Mouse (Mus musculus) erythroblast, embryonic 14.5 days (primary cell): Measurements from ENCODE around the gene Apoc4.

Source experiments
- GATA1 ChIP-seq: IDR thresholded peaks from 2 replicates; pipeline ENCODE4 v1.6.1; 2012; ENCODE audit warnings: low read length, inconsistent platforms, mixed read lengths
- TAL1 ChIP-seq: IDR thresholded peaks from 3 replicates; pipeline ENCODE4 v1.6.1; 2012; ENCODE audit warnings: low read length, inconsistent platforms, mixed read lengths

DNA sequence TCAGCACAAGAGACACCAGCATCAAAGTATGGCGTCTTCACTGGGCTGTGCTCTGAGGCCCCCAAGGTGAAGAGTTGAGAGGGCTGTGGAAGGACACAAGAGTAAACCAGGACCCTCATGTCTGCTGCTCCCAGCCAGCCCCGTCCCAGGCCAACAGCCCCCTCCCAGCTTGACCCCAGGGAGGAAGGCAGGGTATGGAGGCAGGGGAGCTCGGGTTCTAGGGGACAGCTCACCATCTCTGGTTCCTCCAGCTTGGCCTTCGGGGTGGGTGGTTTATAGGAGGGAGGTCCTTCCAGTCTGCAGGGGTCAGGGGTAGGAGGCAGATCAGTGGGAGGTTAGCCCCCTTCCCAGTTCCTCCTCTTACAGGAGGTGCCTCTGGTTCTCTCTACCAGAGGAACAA is 37.9 kb upstream of the Apoc4 start:
- TF ChIP-seq GATA1 (no peak), TAL1 (no peak)
